Mouse (Mus musculus) liver, adult 2 months (tissue): Measurements from ENCODE around the gene Msi1.

Source experiments
- CTCF ChIP-seq: fragments of 200-500 bp; IDR thresholded peaks from 2 replicates; pipeline ENCODE4 v1.5.1; 2011; ENCODE audit warnings: low read depth, low read length, control low read depth
- POLR2A ChIP-seq: fragments of 200-500 bp; IDR thresholded peaks from 2 replicates; pipeline ENCODE4 v1.6.1; 2011; ENCODE audit warnings: low read length, control low read depth; ENCODE audit not compliant: insufficient read depth; ENCODE audit errors: extremely low read depth

DNA sequence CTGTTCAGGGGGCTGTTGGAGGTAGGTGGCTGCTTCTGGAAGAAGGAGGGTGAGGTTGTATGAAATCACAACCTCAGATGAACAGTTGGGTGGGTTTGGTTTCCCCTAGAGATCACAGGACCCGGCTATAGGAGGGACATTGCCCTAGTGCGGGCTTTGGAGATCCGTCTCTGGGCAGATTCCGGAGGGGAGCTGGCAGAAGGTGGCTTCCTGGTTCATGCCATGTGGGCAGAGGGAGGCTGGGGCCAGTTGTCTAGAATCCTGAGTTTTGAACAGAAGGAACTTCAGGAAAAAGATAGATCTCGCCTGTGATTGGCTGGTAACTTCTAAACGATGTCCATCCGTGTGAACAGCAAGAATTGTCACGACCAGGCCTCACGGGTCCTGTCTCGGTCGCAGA, 3.0 kb downstream of the Msi1 start:
- no peak for TF ChIP-seq CTCF
- TF ChIP-seq POLR2A, result no peak
